Mouse (Mus musculus) Muller cell, postnatal 12 days (primary cell): ENCODE results near the gene Hunk.

ENCODE experiments used
- DNase-seq: peaks from one replicate; pipeline ENCODE4 v3.0.0-alpha.2; 2015; ENCODE audit errors: inconsistent ontology term

Hunk gene

GRCm38 (mm10) chr16:90394761-90395160 lies 8.9 kb downstream of the Hunk start:
- no peak for DNase-seq

- no peak for DNase-seq
Measured at GRCm38 (mm10) chr16:90395996-90396556, 10.3 kb downstream of the Hunk start.

- DNase-seq: no peak
Measured at GRCm38 (mm10) chr16:90396882-90397281, 11.1 kb downstream of the Hunk start.

GRCm38 (mm10) chr16:90400314-90400713 lies 14.5 kb downstream of the Hunk start:
- DNase-seq: no peak

GRCm38 (mm10) chr16:90400906-90401666 lies 15.3 kb downstream of the Hunk start:
- DNase-seq: no peak

GRCm38 (mm10) chr16:90402292-90402691 lies 16.5 kb downstream of the Hunk start:
- DNase-seq: no peak

DNA sequence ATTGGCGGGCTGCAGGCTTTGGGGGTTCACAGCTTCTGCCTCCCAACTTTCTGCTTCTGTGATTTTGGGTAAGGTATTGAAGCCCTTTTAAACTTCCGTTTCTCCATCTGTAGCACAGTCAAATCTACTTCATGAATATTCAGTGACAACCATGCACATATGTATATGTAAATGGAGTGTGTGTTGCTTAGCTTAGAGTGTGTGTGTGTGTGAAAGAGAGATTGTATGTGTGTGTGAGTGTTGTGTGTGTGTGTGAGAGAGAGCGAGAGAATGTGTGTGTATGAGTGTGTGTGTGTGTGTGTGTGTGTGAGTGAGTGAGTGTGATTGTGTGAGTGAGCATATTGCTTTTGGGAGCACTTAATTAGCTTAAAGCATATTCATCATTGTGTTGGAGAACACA lies 19.4 kb downstream of the Hunk start:
- DNase-seq: no peak

GRCm38 (mm10) chr16:90405599-90405998 lies 19.8 kb downstream of the Hunk start:
- DNase-seq: no peak

DNA sequence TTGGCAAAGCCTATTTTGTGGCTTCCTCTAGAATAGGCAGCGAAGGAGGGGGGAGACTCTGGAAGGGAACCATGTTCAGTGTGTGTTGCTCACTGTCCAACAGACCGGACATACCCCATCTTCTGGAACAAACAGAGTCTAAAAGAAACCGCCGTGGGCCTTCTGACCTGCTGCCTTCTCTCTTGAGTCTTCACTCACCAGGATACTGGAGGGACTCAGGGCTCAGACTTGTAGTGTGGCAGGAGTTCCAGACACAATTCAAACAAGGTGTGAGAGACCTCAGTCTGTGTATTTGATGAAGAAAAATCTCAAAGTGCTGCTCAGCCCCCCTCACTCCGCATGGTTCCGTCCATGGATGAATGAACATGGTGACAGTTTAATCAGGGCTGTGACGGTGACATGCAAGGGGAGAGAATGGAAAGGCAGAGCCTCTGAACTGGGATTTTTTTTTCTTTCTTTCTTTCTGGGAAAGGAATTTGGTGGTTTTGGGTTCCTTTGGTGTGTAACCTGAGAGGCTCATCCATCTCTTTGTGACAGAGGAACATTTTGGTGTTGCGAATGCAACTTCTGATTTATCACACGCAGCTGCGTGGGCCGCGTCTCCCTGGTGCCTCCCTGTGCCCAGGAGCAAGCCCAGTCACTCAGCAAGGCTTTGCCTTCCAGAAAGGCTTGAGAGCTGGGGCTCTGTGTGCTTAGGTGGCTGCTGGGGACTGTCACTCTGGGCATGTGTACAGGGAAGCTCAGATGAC lies 21.9 kb downstream of the Hunk start:
- peak; percentile 94 for DNase-seq

- DNase-seq: no peak
Measured at GRCm38 (mm10) chr16:90412096-90413082, 26.6 kb downstream of the Hunk start.

DNA sequence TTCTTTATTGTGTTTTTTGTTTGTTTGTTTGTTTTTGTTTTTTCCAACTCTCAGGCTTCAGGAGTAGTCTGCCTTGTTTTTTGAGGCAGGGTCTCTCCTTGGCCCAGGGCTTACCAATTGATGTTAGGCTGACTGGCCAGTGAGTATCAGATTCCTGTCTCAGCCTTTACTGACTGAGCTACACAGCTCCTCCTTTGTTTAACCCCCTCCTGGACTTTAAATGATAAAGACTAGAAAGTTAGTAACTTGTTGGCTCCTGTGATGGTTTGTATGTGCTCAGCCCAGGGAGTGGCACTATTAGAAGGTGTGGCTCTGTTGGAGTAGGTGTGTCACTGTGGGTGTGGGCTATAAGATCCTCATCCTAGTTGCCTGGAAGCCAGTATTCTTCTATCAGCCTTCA lies 30.8 kb downstream of the Hunk start:
- no peak for DNase-seq

- DNase-seq: no peak
Measured at GRCm38 (mm10) chr16:90418661-90419060, 32.8 kb downstream of the Hunk start.

DNA sequence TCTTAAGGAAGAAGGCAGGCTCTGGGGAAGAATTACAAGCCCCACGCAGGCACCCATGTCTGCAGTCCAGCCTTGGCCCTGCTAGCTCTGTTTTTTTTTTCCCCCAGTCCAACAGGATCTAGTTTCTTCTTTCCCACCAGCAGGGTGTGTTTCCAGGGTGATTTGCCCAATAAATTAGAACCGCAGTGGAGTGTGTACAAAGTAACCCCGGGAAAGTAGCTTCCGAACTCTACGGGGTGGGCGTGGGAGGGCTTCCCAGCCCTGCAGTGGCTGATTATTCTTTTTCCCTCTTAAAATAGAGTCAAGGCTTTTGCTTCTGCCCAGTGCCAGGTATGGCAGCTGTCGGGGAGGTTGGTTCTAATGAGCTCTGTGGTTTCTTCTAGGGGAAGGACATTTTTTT lies 35.3 kb downstream of the Hunk start:
- DNase-seq: no peak

- peak; percentile 89 for DNase-seq
Measured at GRCm38 (mm10) chr16:90421551-90421950, 35.7 kb downstream of the Hunk start.

GRCm38 (mm10) chr16:90422108-90422529 lies 36.3 kb downstream of the Hunk start:
- peak; percentile 74 for DNase-seq

GRCm38 (mm10) chr16:90423898-90424297 lies 38.1 kb downstream of the Hunk start:
- DNase-seq: peak; percentile 92

DNA sequence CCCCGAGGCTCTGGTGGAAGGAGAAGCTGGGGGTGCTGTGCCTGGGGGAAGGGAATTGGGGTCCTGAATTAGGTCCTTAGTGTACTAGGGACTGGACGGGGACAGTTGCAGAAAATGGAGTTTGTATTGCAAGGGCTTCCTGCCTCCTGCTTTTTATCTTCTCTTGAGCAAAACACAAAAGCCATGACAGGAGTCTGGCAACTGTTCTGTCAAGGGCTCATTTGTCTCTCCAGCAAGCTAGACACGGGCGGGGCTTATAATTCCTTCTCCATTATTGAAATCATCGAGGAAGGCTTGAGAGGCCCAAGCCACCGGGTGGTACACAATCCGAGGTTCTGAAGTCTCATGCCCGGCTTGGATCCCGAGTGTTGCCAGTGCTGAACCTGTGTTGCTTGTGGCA lies 38.6 kb downstream of the Hunk start:
- no peak for DNase-seq

DNA sequence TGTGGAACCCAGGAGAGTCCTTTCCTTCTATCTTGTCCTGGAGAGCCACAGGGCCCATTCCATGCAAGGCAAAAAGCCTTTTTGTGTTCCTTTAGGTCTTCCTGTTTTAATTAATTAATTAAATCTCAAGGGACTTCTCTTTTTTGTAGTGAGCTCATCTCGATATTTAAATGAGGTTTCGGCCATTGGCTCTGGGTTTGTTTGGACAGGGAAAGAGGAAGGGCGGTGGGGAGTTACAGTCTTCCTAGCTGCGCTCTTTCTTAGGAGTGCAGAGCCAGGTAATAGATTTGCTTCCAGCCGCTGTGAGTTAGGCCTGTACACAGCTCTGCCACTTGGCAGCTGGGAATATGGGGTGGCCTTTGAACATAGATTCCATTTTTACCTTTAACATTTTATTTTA lies 40.4 kb downstream of the Hunk start:
- no peak for DNase-seq

DNA sequence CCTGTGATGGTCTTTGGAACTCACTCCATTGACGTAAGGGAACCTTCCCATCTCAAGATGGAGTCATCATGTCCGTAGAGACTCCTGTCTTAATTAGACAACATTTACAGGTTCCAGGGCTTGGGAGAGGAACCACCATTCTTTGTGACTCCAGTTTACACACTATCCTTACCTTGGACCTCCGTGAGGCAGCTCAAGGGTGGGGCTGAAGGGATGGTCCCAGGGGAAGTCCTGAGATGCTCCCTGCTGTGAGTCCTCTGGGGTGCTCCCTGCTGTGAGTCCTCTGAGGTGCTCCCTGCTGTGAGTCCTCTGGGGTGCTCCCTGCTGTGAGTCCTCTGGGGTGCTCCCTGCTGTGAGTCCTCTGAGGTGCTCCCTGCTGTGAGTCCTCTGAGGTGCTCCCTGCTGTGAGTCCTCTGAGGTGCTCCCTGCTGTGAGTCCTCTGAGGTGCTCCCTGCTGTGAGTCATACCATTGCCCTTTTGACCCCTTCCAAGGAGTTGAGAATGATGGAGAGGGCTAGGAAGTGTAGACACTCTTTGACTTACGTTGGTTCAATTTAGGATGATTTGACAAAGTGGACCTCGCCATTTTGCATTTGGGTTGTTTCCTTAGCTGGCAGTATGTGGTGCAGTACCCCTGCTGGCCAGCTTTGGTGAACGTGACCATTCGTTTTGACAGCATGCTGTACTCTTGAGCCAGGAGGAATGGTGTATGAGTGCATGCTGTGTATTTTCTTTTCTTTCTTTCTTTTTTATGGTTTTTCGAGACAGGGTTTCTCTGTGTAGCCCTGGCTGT lies 42.2 kb downstream of the Hunk start:
- no peak for DNase-seq

GRCm38 (mm10) chr16:90433551-90433950 lies 47.7 kb downstream of the Hunk start:
- no peak for DNase-seq

- DNase-seq: no peak
Measured at GRCm38 (mm10) chr16:90435231-90435630, 49.4 kb downstream of the Hunk start.
